Mouse (Mus musculus) adipocyte (in vitro differentiated cells): ENCODE results near the gene Siah1a.

Experiments
- DNase-seq: peaks from one replicate; pipeline ENCODE4 v3.0.0-alpha.2; 2016; ENCODE audit warnings: low spot score

The Siah1a gene

GRCm38 (mm10) chr8:86702453-86702852 is 43.3 kb downstream of the Siah1a start:
- DNase-seq, result no peak

- DNase-seq, result no peak
These were observed 46.3 kb downstream of the Siah1a start for GRCm38 (mm10) chr8:86699471-86699870.

GRCm38 (mm10) chr8:86698811-86699421 is 46.8 kb downstream of the Siah1a start:
- DNase-seq, result no peak

GRCm38 (mm10) chr8:86695703-86696102 is 50.0 kb downstream of the Siah1a start:
- no peak for DNase-seq

- no peak for DNase-seq
These were observed 51.7 kb downstream of the Siah1a start for GRCm38 (mm10) chr8:86694011-86694410.

GRCm38 (mm10) chr8:86692107-86692506 is 53.6 kb downstream of the Siah1a start:
- DNase-seq, result no peak

DNA sequence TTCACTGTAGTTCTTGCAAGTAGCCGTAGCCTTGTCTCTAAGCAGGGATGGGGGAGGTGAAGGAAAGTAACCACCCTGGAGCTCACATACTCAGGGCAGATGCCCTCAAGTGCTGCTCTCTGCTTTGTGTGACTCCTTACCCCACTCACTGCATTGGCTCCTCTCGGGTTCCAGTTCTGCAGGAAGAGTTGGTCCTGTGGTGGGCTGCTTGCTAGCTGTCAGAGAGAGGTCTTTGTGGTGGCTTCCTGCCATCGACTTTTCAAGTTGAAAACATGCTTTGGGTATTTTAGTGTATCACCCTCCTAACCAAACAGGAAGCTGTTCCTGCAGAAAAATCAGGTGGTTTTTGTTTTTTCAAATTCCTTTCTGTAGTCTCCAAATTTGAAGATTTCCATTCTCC is 59.1 kb downstream of the Siah1a start:
- no peak for DNase-seq
